Mouse (Mus musculus) gastrocnemius, adult 18-20 months (tissue): ENCODE data around the gene Mxd4. TPM values are rescaled to one million over a fixed set of nuclear protein-coding genes. Genes with fewer than 3 reads are reported as not detected.

ENCODE experiments used
- DNase-seq: peaks from one replicate; pipeline ENCODE4 v3.0.0; 2021; ENCODE audit warnings: low spot score
- total RNA-seq, 2 experiments: library from RNA; stranded (reverse); gene quantifications; 2 replicates each; pipeline ENCODE4 v1.2.3; 2021

Mxd4 gene
- total RNA-seq, 2 experiments from 2014 or later, result 24.5 to 25.4 TPM

DNA sequence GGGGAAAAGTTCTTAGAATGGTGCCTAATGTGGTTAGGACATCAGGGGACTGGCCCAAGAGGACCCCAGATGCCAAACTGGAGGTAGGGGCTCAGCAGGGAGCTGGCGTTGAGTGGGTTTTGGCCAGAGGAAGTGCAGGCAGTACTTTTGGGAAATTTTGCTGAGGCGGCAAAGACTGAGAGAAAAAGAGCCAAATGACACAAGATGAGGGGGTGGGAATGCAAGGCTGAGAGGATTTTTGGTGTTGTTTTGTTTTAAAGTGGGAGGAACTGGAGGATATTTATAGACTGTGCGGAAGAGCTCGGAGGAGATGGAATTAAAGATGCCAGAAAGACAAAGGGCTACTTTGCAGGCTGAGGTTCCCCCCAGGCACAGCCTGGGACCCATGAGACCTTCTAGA, 16.8 kb downstream of the Mxd4 start:
- DNase-seq, result no peak

DNA sequence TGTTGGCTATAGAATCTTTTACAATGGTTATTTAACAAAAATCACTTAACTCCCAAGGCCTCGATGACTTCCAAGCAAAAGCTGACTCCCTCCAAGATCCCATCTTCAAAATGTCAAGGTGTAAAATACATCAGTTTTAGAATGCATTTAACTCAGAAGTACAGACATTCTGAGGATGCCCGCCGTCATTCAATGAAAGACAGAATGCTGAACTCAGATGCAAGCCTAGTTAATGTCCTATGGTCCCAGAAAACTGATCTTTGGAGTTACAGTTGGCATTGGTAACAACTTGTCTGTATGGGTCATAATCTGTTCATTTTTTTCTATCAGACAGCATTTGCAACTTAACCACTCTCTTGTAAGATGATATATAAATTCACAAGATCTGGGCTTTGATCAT, 17.6 kb downstream of the Mxd4 start:
- no peak for DNase-seq

DNA sequence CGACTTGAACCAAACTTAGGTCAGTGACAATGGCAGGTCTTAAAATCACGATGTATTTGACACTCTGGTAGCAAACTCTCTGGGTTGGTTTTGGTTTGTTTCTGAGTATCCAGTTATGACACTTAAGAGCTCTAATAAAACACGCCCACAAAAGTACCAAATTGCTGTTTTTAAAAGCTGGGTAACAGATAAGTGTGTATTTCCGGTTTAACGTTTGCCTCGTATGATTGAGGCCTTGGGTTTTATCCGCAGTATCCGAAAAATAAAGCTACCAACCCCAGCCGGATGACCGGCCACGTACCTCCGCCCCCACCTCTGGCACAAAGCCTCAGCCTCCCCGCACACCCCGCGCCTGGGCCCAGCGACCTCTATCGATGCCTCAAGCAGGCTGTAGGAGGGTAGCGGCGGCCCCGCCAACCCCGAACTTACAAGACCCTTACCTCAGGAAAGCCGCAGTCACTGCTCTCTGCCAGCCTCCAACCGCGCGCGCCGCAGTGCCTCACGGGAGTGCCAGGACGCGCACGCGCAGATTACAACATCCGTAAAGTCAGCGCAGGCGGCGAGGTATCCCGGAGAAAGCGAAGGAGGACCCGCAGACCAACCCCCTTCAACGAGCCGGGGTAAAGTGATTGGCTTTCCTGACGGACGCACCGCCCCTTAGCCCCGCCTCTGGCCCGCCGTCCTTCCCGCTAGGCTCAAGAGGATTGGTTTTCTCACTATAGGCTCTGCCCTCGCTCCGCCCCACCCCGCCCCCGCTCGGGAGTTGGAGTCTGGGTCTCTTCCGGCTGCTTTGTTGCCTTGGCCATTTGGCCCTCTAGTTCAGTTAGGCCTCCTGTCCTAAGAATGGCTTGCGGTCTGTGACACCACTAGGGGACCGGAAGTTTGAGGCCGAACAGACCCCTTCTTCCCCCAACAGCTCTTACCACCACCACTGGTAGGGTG, 18.3 kb downstream of the Mxd4 start, which contains the start of the genes Poln and Haus3:
Gene Poln (minus strand): TSS at position 499 of the 942 bp plus-strand sequence.
Gene Haus3 (minus strand): TSS at position 578 of the 942 bp plus-strand sequence.
- DNase-seq, result peak; percentile 97

DNA sequence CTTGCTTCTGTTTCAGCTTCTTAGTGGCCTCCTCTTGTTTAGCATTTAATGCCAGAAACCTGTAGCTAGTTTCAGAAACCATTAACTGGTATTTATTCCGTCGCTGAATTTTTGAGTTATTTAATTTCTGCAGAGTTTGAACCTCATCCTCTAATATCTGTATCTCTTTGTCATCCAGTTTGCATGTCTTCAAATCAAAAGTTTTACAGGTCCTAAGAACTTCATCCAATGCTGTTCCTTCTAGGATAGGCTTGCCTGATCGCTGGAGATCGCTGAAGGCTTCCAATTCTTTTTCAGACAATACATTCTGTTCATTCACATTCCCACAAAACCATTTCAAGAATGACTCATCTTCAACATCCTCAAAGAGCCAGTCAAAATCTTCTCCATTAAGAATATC, 19.7 kb downstream of the Mxd4 start:
- no peak for DNase-seq

DNA sequence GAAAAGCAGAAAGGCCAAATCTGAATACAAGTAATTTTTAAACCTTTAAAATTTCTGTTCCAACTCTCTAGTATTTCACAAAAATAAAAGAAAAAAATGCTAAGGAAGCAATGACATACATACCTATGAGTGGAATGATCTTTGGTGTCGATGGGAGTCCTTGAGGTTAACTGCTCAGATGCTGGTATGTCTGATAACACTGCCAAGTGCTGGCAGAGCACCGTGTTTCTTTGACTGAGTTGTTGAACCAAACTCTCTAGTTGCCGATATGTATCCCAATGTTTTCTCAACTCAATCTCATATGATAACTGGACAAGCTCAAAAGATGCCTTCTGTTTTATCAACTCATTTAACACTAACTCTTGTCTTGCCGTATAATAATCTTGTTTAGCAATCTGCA, 21.7 kb downstream of the Mxd4 start:
- no peak for DNase-seq

DNA sequence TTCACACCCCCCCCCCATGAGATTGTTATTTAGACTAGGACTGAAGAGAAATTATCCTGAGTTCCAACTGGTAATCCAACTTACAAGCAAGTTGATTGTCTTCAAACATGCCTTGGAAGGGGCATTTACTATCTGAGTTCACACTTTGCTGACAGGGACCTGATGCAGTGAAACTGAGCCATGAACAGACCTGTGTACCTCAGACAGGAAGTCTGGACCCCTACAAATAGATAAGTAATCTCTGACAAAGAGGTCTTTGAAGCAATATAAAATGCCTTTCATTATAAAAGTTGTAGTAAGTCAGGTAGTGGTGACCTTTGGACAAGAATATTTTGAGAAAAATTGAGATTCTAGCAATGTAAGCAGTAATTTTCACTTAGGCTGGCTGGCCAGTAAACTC, 39.0 kb downstream of the Mxd4 start:
- DNase-seq, result no peak

DNA sequence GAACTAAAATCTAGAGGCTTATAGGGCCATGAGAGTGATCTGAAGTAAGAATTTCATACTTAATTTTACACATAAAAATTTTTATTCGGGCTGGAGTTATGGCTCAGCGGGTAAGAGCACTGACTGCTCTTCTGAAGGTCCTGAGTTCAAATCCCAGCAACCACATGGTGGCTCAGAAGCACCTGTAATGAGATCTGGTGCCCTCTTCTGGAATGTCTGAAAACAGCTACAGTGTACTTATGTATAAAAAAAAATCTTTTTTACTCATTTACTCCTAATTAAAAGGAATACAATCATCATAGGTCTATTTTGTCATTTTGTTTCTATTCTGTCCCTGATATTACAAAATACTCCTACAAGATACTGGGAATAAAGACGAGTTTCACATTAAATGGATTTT, 40.0 kb downstream of the Mxd4 start:
- no peak for DNase-seq

DNA sequence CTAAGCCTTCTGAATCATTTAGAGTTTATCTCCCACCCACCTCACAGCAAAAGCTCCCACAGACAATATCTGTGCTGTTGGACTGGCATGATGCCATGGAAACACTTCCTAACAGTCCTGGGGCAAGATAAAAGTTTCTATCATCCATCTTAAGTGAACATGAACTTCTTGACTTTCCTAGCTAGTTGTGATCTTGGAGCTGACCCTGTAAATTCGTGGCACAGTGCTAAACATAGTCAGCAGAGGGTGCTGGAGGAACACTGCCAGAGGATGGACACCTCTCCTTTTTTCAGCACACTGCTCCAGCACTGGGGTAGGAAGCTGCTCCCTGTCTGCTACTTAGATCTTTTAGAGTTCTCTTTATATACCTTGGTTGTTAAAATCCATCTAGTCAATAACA, 47.8 kb downstream of the Mxd4 start:
- peak; percentile 8 for DNase-seq

DNA sequence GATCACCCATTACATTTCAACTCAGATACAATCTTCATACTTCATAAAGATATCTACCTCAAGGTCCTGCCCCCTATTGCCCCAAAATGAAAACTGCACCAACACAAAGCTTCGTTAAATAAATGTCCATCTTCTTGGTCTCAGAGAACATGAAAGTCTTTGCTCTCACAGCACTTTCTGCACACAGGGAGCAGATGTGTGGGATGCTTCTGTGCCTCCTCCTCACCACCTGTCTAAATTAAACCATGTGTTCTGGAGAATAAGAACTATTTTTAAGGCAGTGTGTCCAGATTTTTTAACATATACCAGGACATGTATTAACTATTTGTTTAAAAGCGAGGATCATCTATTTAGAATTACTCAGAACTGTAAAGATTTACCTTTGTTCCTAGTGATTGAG, 54.8 kb downstream of the Mxd4 start:
- no peak for DNase-seq

DNA sequence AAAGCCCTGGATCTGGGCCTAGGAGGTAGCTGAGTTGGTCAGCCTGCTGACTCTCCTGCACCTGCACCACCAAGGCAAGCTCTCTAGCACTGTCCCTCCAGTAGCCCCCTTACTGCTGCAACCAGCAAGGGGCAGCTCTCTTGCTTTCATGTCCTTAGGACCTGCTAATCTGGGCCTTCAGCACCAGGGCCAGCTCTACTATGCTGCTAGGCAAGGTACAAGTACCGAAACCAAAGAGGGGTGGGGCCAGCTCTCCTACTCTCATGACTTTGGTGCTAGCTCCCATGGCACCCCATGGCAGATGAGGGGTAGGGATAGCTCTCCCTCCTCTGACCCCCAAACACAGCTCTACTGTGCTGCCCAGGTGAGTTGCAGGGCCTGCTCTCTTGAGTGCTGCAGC, 63.4 kb downstream of the Mxd4 start:
- no peak for DNase-seq

Other genes with a start within 250 kb of the Mxd4 start
- not detected for gene Gm1673, start 204.3 kb downstream of the Mxd4 start, total RNA-seq
- gene Nat8l, start 191.7 kb downstream of the Mxd4 start, total RNA-seq, result under 1 TPM; 0.18 to 0.26 TPM
- gene Poln, start 18.3 kb downstream of the Mxd4 start, total RNA-seq, result under 1 TPM; 0.68 to 0.78 TPM
- gene Haus3, start 18.2 kb downstream of the Mxd4 start, total RNA-seq, result 1 to 10 TPM; 2.7 to 2.8 TPM
- gene Zfyve28, start 100.7 kb upstream of the Mxd4 start, total RNA-seq, result under 1 TPM; 0.41 to 0.69 TPM
- gene Cfap99, start 100.9 kb upstream of the Mxd4 start, total RNA-seq, result not detected
- 10 to 100 TPM; 18.1 to 18.6 TPM for gene Rnf4, start 148.6 kb upstream of the Mxd4 start, total RNA-seq
- 10 to 100 TPM; 14.6 to 15.2 TPM for gene Fam193a, start 182.2 kb upstream of the Mxd4 start, total RNA-seq